Mouse (Mus musculus): ENCODE results near the gene Gns. TPM values are rescaled to one million over a fixed set of nuclear protein-coding genes. Genes with fewer than 3 reads are reported as not detected.

The Gns gene
- total RNA-seq, 2 experiments from 2014 or later, result 67.8 to 72.4 TPM

DNA sequence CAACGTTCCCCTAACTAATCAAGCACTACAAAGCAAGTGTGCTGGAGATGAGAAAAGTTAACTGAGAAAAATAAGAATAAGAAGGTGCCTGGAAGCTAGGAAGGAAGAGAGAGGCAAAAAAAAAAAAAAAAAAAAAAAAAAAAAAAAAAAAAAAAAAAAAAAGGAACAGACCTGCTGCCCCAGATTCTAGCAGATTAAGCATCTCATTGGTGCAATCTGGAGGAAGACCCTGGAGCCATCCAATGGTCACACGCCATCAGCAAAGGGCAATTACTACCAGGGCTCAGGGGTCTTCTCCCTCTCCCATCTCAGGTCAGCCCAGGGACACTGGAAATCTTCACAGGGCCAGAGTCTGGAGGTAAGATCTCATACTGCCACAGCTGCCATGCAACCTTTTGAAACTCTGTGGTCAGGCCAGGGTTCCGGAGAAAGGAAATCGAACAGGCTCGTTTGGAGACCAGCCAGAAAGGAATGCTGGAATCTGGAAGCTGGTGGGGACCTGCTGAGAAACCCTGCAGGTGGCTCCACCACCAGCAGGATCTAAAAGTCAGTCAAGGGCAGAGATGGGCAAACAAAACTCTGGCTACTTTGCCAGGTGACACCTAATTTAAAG is 61.7 kb downstream of the Gns start:
- DNase-seq (ENCODE audit: low spot score), result no peak
- intact Hi-C loops (cut with DNase I), result loop anchor here (2.0 kb wide), 1 partner anchor 14 kb away; no protein-coding TSS in a partner anchor

DNA sequence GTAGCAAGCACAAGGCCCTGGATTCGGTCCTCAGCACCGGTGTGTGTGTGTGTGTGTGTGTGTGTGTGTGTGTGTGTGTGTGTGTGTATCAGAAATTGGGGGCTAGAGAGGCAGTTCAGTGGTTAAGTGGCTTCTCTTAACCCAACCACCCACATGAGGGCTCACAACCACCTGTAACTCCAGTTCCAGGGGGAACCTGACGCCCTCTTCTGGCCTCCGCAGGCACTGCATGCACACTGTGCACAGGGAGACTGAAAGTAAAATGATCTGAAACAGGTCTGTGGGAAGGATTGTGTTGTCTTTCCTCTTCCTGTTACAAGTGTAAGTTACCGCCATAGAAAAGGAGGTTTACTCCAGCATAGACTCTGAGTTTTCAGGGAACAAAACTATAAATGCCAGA is 62.2 kb downstream of the Gns start:
- no peak for DNase-seq (ENCODE audit: low spot score)
- intact Hi-C loops (cut with DNase I), result loop anchor here (2.0 kb wide), 1 partner anchor 14 kb away; no protein-coding TSS in a partner anchor

DNA sequence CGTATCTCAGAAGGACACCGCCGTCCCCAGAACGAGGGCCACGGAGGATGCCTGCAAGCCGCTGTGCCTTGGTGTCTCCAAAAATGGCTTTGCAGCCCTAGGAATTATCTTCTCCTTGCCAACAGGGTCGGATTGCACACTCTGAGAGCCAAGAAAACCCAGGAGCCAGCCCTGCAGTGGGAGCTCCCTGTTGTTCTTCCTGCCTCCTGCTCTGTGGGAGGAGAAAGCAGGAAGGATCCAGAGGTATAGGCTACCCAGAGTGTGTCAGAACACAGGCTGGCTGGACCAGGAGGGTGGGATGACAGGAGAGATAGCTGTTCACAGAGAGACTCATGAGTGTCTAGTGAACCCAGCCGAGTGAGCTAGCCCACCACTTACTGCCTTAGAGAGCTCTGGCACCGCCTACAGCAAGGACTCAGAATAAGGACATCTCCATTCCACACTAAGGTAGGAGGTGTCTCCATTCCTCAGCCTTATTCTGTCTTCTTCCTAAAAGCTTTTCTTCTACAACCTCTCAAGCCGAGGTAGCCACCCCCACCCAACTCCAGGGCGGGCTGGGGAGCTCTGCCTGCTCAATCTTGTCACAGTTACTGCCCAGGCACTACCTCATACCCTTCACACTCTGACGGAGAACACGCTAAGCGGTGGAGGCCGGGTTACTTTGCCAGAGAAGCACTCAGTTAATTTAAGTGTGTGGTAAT is 63.3 kb downstream of the Gns start:
- intact Hi-C loops (cut with DNase I), result no loop called here
- DNase-seq (ENCODE audit: low spot score), result no peak

DNA sequence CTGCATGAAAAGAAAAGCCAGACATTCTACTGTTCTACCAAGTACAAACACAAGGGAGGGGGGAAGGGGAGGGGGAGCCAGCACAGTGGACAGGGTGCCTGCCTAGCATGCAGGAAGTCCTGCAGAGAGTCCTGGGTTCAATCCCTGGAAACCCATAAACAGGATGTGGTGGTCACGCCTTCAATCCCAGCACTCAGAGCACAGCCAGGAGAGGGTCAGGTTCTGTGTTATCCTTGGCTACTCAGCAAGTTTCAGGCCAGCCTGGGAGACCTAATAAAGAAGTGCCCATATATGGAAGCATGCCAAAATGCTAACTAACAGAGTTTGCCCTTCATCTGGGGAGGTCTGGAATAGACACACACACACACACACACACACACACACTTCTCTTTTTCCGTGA is 64.2 kb downstream of the Gns start:
- peak; percentile 49 for DNase-seq (ENCODE audit: low spot score)
- intact Hi-C loops (cut with DNase I), result no loop called here

DNA sequence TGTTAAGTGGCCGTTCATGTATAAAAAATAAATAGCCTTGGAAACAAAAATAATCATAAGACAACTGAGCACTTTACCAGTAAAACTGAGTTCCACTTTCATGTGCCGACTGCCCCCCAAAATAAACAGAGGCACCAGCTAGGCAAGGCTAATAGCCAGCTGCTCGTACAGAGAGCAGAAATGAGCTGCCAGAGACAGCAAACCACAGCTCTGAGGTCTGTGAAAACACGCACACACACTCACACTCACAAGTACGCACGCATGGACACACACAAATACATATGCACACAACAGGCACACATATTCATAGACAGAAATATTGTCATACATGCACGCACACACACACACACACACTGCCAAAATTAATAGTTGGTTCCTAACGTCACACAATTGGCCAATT is 64.7 kb downstream of the Gns start:
- no peak for DNase-seq (ENCODE audit: low spot score)
- intact Hi-C loops (cut with DNase I), result no loop called here

DNA sequence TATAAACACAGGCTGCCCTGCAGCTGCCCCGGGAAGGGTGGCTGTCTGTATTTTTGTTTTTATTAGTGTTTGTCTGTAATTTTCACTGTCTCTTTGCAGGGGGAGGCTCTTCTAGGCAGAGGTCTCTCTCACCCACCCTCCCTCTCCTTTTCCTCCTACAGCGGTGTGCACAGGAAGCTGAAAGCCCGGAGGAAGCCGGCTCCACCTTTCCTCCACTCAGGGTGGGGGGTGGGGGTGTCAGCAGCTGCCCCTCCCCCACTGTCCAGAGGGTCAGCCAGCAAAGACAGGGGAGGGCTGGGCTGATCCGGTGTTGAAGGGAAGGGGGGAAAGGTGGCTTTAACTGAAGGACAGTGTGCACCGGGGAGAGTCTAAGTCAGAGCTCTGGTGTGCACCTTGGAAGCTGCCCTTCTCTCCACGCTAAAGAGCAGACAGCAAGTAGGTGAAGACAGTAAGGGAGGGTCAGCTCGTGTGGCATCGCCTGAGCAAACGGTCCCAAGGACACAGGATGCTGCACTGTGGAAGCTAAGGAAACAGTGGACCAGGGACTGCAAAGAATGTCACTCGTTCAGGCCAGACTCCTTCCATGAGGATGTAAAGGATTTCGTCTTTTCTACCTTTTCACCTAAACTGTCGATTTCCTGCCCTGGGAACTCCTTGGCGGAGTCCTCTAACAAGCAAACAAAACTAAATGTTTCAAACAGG is 65.2 kb downstream of the Gns start:
- DNase-seq (ENCODE audit: low spot score), result no peak
- intact Hi-C loops (cut with DNase I), result loop anchor here (2.0 kb wide), 1 partner anchor 45 kb away; no protein-coding TSS in a partner anchor

DNA sequence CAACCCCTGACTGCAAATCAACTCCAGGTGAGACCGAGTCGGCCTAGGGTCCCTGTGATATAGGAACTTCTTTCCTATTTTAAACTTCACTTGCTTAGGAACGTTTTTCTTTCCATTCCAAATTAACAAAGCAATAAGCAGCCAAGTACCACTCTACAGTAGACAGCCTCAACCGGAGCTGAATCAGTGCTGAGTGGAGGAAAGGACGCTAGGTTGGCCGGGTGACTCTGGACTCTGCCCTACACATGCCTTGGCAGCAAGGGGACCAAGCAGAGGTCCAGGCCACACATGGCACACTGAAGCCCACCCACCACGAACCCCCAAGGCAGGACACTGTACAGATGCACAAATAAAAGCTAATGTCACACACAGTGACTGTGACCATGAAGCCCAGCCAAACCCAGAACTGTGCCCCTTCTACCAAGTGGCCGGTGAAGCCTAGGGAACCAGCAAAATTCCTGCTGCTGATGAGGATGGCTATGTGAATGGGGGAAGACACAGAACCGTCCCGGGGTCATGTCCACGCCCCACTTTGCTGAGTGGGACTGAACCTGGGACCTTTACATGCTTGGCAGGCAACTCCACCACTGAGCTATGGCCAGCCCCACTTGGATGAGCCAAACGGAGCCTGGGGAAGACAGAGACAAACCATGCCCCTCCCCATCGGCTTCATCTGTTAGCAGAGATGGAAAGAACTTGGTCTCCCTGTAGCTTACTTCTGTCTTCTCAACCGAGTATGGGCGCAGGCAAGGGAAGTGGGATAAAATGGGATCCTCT is 66.1 kb downstream of the Gns start:
- DNase-seq (ENCODE audit: low spot score), result no peak
- intact Hi-C loops (cut with DNase I), result loop anchor here (2.0 kb wide), 1 partner anchor 44 kb away; no protein-coding TSS in a partner anchor

DNA sequence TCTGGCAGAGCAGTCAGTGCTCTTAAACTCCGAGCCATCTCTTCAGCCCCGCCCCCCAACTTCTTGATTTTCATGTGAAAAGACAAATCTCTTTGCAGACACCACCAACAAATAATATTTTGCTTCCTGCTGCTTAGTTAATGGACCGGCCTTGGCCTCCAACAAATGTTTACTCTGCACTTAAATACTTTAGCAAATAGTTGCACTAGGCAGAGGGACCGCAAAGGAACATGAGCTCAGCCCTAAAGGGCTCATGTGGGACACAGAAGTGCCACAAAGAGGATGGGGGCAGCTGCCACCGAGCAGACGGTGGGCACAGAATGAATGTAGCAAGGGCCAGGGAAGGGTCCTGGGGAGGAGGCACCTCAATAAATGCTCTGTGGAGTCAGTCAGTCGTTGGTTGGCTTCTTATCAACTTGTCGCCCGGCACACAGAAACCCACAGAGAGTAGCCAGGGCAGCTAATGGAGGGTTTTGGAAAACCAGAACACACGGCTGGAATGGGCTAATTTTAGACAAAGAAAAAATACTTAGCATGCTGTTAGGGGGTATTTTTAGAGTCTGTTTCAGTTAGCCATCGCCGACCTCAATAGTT is 67.2 kb downstream of the Gns start:
- intact Hi-C loops (cut with DNase I), result no loop called here
- no peak for DNase-seq (ENCODE audit: low spot score)

DNA sequence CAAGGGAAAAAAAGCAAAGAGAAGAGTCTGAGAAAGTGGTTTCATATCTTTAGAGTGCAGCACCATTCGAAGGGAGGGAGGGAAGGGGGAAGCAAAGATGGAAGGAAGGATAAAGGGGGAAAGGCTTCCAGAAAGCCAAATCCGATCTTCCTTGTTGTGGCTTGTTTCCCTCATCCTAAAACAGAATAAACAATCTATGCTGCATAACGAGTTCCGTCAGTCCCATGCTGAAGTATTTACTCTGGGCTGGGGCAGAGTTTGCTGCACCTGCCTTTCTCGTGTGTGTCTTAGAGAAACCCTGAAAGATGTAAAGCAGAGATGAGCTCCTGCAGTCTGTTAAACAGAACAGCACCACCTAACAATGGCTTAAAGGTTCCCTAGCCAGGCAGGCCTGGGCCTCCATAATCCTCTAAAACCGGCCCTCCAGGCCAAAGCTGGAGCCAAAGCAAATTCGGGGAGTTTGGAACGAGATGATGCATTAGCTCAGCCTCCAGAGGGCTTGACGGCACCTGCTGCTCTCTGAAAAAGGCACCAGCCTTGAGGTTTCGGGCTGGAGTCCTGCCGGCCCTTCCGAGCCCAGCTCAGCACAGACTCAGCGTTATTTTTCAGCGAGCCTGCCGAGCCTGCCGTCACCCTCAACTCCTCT is 67.9 kb downstream of the Gns start:
- intact Hi-C loops (cut with DNase I), result no loop called here

DNA sequence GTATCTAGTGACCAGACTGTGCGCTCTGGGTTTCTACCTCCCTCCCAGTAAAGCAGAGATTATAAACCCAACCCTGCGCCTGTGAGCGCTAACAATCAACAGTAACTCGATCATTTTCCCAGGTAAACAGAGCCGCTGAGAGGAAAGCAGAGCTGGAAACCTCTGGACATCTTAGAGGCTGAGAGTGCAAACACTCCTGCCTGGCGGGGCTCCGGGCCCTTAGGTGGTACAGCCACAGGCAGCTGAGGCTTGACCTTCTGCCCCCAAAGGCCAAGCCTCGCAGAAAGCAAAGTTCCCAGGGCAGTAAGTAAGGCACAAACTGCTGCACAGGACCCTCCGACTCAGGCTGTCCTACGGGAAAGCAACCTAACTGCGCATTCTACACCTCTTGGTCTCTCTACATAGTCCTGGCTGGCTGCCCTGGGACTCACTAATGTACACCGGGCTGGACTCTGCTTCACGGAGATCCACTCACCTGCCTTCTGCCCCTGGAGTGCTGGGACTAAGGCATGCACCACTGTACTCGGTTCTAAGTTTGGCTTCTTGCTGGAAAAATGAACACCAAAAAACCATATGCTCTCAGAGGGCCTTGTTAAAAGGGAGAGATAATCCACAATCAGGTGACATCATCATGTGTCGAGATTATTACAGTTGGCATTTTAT is 69.7 kb downstream of the Gns start:
- DNase-seq (ENCODE audit: low spot score), result no peak
- intact Hi-C loops (cut with DNase I), result no loop called here

More for the DNA sequence above, 67.9 kb downstream of the Gns start:
- no peak for DNase-seq (ENCODE audit: low spot score)

DNA sequence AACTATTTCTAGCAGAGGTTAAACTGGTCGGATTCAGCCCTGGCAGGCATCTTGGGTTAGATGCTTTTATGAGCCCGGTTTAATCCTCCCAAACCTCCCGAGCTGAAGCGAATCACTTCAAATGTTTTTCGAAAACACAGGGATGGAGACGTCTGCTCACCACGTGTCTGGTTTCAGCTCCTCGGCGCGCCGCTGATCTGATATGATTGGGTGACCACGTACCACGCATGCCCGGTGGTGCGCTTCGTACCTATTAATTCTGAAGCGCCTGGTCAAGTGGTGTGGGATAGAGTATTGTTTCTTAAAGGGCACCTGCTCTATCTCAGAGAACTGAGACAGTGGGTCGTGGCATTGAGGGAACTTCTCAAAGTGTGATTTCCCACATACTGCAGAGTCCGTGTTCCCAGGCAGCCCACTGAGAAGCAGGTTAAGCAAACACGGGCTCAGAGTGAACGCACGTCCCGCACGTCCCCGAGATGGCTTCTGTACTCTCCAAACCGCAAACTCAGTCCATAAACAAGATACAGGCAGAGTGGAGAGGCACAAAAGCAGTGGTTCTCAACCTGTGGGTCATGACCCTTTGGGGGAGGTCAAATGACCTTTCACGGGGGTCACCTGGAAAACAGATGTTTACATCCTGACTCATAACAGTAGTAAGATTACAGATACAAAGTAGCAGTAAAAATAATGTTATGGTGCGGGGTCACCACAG is 70.8 kb downstream of the Gns start:
- no peak for DNase-seq (ENCODE audit: low spot score)
- intact Hi-C loops (cut with DNase I), result no loop called here

DNA sequence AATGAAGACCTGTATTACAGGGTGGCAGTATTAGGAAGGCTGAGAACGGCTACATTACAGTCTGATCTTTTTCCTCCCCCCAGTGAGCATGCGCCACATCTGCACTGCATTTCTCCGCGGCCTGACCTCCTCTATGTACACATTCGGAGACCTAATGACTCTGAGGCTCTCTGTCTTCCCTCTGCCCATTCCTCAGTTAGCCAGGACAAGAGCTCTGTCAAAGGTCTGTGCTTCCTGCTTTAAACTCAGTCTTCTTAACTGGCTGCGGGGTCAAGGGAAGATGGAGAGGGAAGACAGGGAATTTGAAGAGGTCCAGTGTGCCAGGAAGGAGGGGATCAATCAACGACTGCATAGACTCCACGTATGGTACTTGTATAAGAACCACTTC is 71.4 kb downstream of the Gns start:
- intact Hi-C loops (cut with DNase I), result no loop called here
- no peak for DNase-seq (ENCODE audit: low spot score)

DNA sequence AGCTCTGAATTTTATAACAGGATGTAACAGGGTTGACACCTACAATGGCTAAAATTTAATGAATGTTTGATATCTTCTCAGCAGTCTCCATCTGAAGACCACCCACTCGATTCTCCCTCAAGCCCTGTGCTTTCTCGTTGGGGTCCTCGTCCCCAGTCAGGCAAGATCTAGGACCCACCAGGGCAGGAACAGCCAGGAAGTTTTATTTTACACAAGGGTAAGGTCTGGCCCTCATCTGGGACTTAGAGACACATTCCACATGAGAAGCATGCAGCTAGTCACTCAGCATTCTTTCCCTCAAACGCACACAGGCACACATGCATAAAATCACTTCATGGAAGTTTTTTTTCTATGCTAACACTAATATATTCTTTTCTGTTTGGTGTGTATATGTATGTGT is 71.8 kb downstream of the Gns start:
- intact Hi-C loops (cut with DNase I), result no loop called here
- DNase-seq (ENCODE audit: low spot score), result no peak

DNA sequence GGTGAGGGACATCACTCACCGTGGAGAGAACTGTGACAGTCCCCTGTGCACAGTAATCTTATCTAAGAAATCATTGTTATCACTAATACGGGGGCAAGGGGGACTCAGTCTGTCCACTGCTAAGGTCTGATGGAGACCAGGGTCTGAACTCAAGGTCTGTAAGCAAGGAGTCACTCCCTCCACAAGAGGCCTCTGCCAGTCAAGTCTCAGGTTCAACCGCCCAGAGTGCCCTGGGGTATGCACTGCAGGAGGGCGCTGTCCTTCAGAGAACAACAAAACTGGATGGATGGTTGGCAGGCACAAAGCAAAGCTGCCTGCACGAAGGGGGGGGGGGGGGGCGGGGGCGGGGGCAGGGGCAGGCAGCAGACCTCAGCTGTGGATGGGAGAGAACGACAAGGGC is 73.2 kb downstream of the Gns start:
- DNase-seq (ENCODE audit: low spot score), result no peak
- intact Hi-C loops (cut with DNase I), result no loop called here

DNA sequence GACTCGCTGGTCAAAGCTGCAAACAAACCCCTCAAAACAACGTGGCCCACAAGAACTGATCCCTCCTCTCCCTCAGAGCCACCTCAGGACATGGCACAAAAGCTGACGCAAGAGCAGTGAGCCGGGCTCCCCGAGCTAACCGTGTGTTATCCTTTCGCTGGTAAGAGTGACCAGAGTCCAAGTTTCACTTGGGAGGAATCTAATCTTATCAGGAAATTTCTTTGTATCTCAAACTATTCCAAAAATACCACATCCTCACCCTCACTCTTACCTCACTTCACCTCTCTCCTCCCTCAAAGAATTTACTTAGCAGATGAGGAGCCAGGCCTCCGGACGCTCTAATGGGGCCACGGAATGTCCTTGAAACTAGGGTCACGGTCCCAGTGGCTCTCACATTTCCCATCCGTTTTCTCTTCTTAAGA is 74.4 kb downstream of the Gns start:
- intact Hi-C loops (cut with DNase I), result no loop called here
- DNase-seq (ENCODE audit: low spot score), result no peak

DNA sequence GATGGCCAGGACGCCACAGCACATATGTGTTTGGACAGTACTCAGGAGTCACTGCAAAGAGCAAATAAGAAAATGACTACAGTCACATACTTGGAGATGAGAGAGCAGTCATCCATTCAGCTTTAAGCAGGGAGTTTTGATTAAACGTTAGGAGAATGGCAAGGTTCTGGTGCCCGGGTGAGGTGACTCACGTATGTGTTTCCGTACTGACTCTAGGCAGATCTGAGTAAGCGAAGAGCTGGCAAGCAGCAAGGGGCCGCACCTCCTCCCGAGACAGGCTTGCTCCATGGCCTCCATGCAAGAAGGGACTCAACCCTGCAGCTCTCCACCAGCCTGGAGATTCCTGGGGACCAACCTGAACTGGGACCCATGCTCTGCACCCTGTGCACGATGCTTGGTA is 78.9 kb downstream of the Gns start:
- DNase-seq (ENCODE audit: low spot score), result no peak
- intact Hi-C loops (cut with DNase I), result no loop called here

DNA sequence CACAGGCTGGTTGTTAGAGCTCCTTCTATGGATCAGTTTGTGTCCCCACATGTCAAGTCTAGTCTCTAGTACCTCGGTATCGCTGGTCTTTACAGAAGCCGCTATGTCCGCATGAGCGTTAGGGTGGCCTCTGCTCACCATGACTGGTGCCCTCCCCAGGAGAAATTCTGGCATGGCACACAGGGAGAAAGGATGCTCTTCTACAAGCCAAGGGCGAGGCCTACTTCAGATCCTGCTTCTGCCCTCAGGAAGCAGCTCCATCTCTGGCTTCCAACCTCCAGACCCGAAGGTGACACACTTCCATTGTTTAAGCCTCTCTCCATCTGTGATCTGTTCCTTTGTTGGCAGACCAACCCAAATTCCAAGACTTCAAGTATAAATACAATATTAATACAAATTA is 79.3 kb downstream of the Gns start:
- intact Hi-C loops (cut with DNase I), result no loop called here
- DNase-seq (ENCODE audit: low spot score), result no peak

DNA sequence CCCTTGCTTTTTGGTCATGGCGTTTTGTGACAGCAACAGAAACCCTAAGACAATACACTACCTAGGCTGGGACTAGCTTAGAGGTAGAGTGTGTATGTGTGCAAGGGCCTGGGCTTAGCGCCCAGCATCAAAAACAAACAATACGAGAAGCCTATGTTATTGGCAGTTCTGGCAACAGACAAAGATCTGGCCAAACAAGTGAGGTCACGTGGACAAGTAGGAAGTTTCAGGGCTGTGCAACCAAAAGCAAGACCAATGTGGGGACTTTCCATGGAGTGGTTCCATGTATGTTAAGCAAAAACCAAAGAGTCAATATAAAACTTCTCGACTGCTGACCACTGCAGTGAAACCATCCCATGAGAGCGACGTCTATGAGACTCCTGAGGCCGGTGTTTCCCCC is 80.9 kb downstream of the Gns start:
- no peak for DNase-seq (ENCODE audit: low spot score)
- intact Hi-C loops (cut with DNase I), result no loop called here
